Mouse (Mus musculus) myocyte (in vitro differentiated cells): ENCODE results near the gene Atg4b.
"Not testable (repeated sequence)": the region's sequence is repeated elsewhere in the genome, so short reads cannot be mapped to it uniquely, and the experiment has no call there.

ENCODE experiments used
- CEBPB ChIP-seq: IDR thresholded peaks from 2 replicates; pipeline ENCODE4 v1.6.1; 2011; ENCODE audit warnings: mild to moderate bottlenecking, moderate library complexity; ENCODE audit not compliant: poor library complexity, insufficient read depth, severe bottlenecking
- MAX ChIP-seq: IDR thresholded peaks from one replicate; pipeline ENCODE4 v1.6.1; 2011; ENCODE audit warnings: low read depth, mild to moderate bottlenecking, control low read depth
- MYOD1 ChIP-seq, 3 experiments: IDR thresholded peaks; one replicate each; pipeline ENCODE4 v1.6.1; 2011; ENCODE audit warnings: control low read depth in 2 of 3, low read depth in 2 of 3, mild to moderate bottlenecking in 2 of 3, moderate library complexity in 1 of 3; ENCODE audit not compliant: insufficient read length in 2 of 3, control insufficient read depth in 1 of 3
- POLR2A ChIP-seq: IDR thresholded peaks from one replicate; pipeline ENCODE4 v1.6.1; 2011; ENCODE audit warnings: low read depth, mild to moderate bottlenecking, control low read depth, moderate library complexity; ENCODE audit not compliant: insufficient read length
- POLR2AphosphoS2 ChIP-seq: IDR thresholded peaks from one replicate; pipeline ENCODE4 v1.6.1; 2011; ENCODE audit warnings: low read depth, control low read depth; ENCODE audit not compliant: insufficient read length
- REST ChIP-seq: IDR thresholded peaks from one replicate; pipeline ENCODE4 v1.6.1; 2011; ENCODE audit warnings: mild to moderate bottlenecking, control low read depth, moderate library complexity; ENCODE audit not compliant: insufficient read depth, insufficient read length
- USF1 ChIP-seq: IDR thresholded peaks from one replicate; pipeline ENCODE4 v1.6.1; 2011; ENCODE audit warnings: low read depth, mild to moderate bottlenecking, control low read depth, moderate library complexity

GRCm38 (mm10) chr1:93763531-93763930 lies 12.2 kb downstream of the Atg4b start:
- TF ChIP-seq CEBPB; POLR2A; MAX; REST; POLR2AphosphoS2; MYOD1 (IDR thresholded peaks at IDR 0.05; ENCODE audit: control insufficient read depth in 1 of 3, insufficient read length in 2 of 3, low read depth in 2 of 3); USF1: not testable (repeated sequence)
